Mouse (Mus musculus) kidney, adult 2 months (tissue): Measurements from ENCODE around the gene Magi3. TPM values are rescaled to one million over a fixed set of nuclear protein-coding genes. Genes with fewer than 3 reads are reported as not detected.
A peak's percentile ranks its signal among the peaks of the same experiment; 100 is the strongest.

ENCODE experiments used
- DNase-seq: peaks from one replicate; pipeline ENCODE4 v3.0.0; 2021
- H3K27ac ChIP-seq: fragments of 200-500 bp; 2 replicates; pipeline ENCODE4 v1.5.1; 2012; ENCODE audit warnings: low read depth, low read length, control low read depth, inconsistent platforms; ENCODE audit not compliant: insufficient read depth
- H3K27me3 ChIP-seq: fragments of 200-500 bp; replicated peaks from 2 replicates; pipeline ENCODE4 v1.6.1; 2012; ENCODE audit warnings: mild to moderate bottlenecking, moderate library complexity, low read length, inconsistent platforms; ENCODE audit not compliant: control insufficient read depth, insufficient read depth
- H3K36me3 ChIP-seq: fragments of 200-500 bp; 2 replicates; pipeline ENCODE4 v1.6.1; 2012; ENCODE audit warnings: mild to moderate bottlenecking, moderate library complexity, low read length, inconsistent platforms; ENCODE audit not compliant: control insufficient read depth, insufficient read depth
- H3K4me1 ChIP-seq: fragments of 200-500 bp; 2 replicates; pipeline ENCODE4 v1.6.1; 2011; ENCODE audit warnings: low read length; ENCODE audit not compliant: control insufficient read depth, insufficient read depth
- H3K4me3 ChIP-seq: fragments of 200-500 bp; 2 replicates; pipeline ENCODE4 v1.5.1; 2011; ENCODE audit warnings: mild to moderate bottlenecking, low read depth, low read length, control low read depth; ENCODE audit not compliant: insufficient read depth
- CTCF ChIP-seq: fragments of 200-500 bp; conservative IDR thresholded peaks from 2 replicates; pipeline ENCODE4 v1.5.1; 2011; ENCODE audit warnings: low read depth, mild to moderate bottlenecking, control low read depth, low read length, moderate library complexity, mixed read lengths; ENCODE audit not compliant: insufficient read depth, insufficient read length
- POLR2A ChIP-seq: fragments of 200-500 bp; IDR thresholded peaks from one replicate; pipeline ENCODE4 v1.6.1; 2011; ENCODE audit warnings: low read depth, low read length, control low read depth
- WGBS: fragments of 180-500 bp; shearing (Covaris S2); methylation state at CpG from one replicate; pipeline ENCODE4 v1.1.7; 2018; 5-methylcytosine and 5-hydroxymethylcytosine counted together
- polyA plus RNA-seq: library from polyadenylated mRNA; depleted of rRNA; stranded (reverse); fragments of >200 nt; gene quantifications from 2 replicates; pipeline ENCODE4 v1.2.3, GENCODE M21; 2012

Gene Magi3
- polyA plus RNA-seq, 1 experiment: 4.9 TPM

- WGBS: 93% methylated on average over 4 of the region's 4 CpGs
- DNase-seq: no peak
- Histone ChIP-seq H3K4me3 (no peak overlapping the region), H3K36me3 (no peaks in the 10 kb centered on the region), H3K27me3 (no peaks in the 10 kb centered on the region), H3K27ac (no peak overlapping the region), H3K4me1 (peaks cover 4% of the 10 kb centered on the region; the same call in 1 of the 2 replicates)
- TF ChIP-seq POLR2A (no peak), CTCF (no peak)
These were observed 81.2 kb downstream of the Magi3 start for GRCm38 (mm10) chr3:104138953-104139450.

DNA sequence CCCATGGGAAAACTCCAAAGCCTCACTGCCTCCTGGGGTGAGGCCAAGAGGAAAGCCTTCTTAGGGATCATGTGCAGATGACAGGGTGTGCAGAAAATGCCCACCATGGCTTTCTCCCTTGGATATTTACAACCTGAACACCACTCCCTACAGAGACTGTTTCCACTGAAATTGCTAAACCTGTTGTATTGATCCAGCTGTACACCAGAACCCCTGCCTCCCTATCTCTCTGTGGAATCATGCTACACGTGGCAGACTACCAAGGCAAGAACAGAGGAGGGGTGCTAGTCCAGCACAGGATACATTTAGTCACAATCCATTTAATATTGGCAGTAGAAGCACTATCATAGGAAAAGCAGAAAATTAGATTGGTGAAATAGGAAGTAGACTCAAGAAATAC, 94.5 kb downstream of the Magi3 start:
- Histone ChIP-seq H3K27me3 (no peaks in the 10 kb centered on the region), H3K4me3 (no peak overlapping the region), H3K36me3 (no peaks in the 10 kb centered on the region), H3K27ac (no peak overlapping the region), H3K4me1 (no peaks in the 10 kb centered on the region)
- TF ChIP-seq CTCF: no peak
- TF ChIP-seq POLR2A: no peak
- DNase-seq: no peak
- 73% methylated on average over 1 of the region's 1 CpGs for WGBS

DNA sequence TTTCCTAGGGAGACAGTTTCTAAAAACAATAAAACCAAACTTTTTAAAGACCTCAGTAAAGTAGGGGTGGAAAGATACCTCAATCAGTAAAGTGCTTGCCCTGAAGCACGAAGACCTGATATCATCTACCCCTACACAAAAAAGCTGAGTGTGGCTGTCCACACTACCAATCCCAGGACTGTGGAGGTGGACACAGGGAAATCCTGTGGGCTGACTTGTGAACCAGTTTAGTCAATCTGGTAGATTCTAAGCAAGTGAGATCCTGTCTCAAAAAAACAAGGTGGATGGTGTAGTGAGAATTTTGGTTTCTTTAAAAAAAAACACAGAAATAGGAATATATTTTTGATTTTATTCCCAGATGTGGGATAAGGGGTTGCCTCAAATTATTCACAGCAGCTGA, 96.3 kb downstream of the Magi3 start:
- no peaks in the 10 kb centered on the region for H3K36me3 ChIP-seq
- no peak for DNase-seq
- H3K4me1 ChIP-seq: no peaks in the 10 kb centered on the region
- H3K4me3 ChIP-seq: no peak overlapping the region
- H3K27me3 ChIP-seq: no peaks in the 10 kb centered on the region
- WGBS: 87% methylated on average over 1 of the region's 1 CpGs
- H3K27ac ChIP-seq: no peak overlapping the region
- TF ChIP-seq CTCF: no peak
- no peak for TF ChIP-seq POLR2A

DNA sequence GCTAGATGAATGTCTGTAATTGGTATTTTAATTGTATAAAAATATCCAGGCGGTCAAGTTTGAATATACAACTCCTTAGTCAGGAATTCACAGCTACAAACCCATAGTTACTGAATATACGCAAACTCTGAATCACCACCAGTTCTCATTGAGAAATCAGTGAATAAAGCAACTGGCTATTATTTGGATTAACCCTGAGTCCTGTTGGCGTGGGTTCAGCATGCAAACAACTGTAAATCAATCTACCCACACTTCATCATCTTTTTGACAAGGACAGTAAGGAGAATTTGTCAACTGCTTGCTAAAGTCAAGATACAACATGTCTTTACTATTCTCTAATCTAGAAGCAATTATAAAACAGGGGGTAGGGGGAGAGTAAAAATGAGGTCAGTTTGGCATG, 110.7 kb downstream of the Magi3 start:
- no peaks in the 10 kb centered on the region for H3K4me1 ChIP-seq
- WGBS: 78% methylated on average over 3 of the region's 3 CpGs
- no peaks in the 10 kb centered on the region for H3K27me3 ChIP-seq
- TF ChIP-seq CTCF: no peak
- no peak for TF ChIP-seq POLR2A
- H3K4me3 ChIP-seq: no peak overlapping the region
- no peak for DNase-seq
- no peaks in the 10 kb centered on the region for H3K36me3 ChIP-seq
- H3K27ac ChIP-seq: no peak overlapping the region

DNA sequence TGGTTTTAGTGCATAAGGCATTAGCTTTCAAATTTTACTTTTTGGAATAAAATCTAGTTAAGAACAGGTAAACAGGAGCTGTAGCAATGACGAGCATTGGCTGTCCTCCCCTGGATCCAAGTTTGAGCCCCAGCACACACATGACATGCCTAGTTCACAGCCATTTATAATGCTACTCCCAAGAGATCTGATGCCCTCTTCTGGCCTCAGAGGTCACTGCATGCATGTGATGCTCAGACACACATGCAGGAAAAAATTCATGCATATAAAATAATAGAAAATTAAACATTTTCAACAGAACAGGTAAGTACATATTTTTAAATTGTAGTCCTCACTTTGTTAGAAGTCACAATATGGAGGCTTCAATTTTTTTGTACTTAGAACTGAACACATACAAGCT, 115.2 kb downstream of the Magi3 start:
- WGBS: 70% methylated on average over 1 of the region's 1 CpGs

DNA sequence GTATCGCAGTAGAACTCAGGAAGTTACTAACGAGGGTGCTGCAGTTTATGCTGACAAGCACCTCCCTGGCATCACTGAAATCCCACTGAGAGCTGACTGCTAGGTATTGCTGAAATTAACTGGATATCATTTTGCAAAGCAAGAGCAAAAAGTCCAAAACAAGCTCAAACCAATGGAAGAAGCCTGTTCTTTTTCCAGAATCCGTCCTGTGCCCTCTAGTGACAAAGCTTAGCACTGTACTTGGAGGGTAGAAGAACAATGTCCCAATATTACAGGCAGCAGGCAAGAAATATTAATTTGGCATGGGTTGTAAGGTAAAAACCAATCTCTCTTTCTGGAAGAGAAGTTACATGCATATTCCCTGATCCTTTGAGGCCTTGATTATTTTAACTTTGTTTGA, 118.5 kb downstream of the Magi3 start:
- Histone ChIP-seq H3K4me3 (no peak overlapping the region), H3K36me3 (no peaks in the 10 kb centered on the region), H3K27me3 (no peaks in the 10 kb centered on the region), H3K4me1 (no peaks in the 10 kb centered on the region), H3K27ac (no peak overlapping the region)
- TF ChIP-seq POLR2A (no peak), CTCF (no peak)
- WGBS: 71% methylated on average over 3 of the region's 3 CpGs
- DNase-seq: no peak

More for the DNA sequence above, 115.2 kb downstream of the Magi3 start:
- TF ChIP-seq CTCF: peak; percentile 62
- no peak for TF ChIP-seq POLR2A
- no peak overlapping the region for H3K4me3 ChIP-seq
- no peaks in the 10 kb centered on the region for H3K4me1 ChIP-seq
- H3K36me3 ChIP-seq: no peaks in the 10 kb centered on the region
- no peaks in the 10 kb centered on the region for H3K27me3 ChIP-seq
- no peak overlapping the region for H3K27ac ChIP-seq
- DNase-seq: peak; percentile 56

- H3K27ac ChIP-seq: no peak overlapping the region
- no peaks in the 10 kb centered on the region for H3K4me1 ChIP-seq
- no peak overlapping the region for H3K4me3 ChIP-seq
- no peak for TF ChIP-seq POLR2A
- no peak for TF ChIP-seq CTCF
- no peaks in the 10 kb centered on the region for H3K36me3 ChIP-seq
- no peak for DNase-seq
- H3K27me3 ChIP-seq: no peaks in the 10 kb centered on the region
These were observed 118.9 kb downstream of the Magi3 start for GRCm38 (mm10) chr3:104101249-104101648.
